Mouse (Mus musculus) hindbrain, embryonic 16.5 days (tissue): ENCODE data around the gene Marcks. TPM values are rescaled to one million over a fixed set of nuclear protein-coding genes. Genes with fewer than 3 reads are reported as not detected.
A peak's percentile ranks its signal among the peaks of the same experiment; 100 is the strongest.

ENCODE experiments used
- ATAC-seq: fragments of 200-750 bp; cut with Nextera tagmentation; 2 replicates; pipeline ENCODE4 v1.8.0; 2017; ENCODE audit warnings: moderate TSS enrichment, moderate library complexity
- H3K27ac ChIP-seq: fragments of 300-500 bp; sonication (generic); 2 replicates; pipeline ENCODE4 v1.5.1; 2014; ENCODE audit warnings: low read depth, mild to moderate bottlenecking, control low read depth, low read length, moderate library complexity
- H3K27me3 ChIP-seq: fragments of 300-500 bp; sonication (generic); replicated peaks from 2 replicates; pipeline ENCODE4 v1.6.1; 2014; ENCODE audit warnings: low read length; ENCODE audit not compliant: control insufficient read depth, insufficient read depth
- H3K36me3 ChIP-seq: fragments of 300-500 bp; sonication (generic); 2 replicates; pipeline ENCODE4 v1.6.1; 2014; ENCODE audit warnings: mild to moderate bottlenecking, low read length, moderate library complexity, mixed read lengths; ENCODE audit not compliant: control insufficient read depth, insufficient read depth
- H3K4me1 ChIP-seq: fragments of 300-500 bp; sonication (generic); 2 replicates; pipeline ENCODE4 v1.6.1; 2014; ENCODE audit warnings: low read depth, low read length; ENCODE audit not compliant: control insufficient read depth, insufficient read depth
- H3K4me2 ChIP-seq: fragments of 300-500 bp; sonication (generic); 2 replicates; pipeline ENCODE4 v1.6.1; 2014; ENCODE audit warnings: mild to moderate bottlenecking, low read length, control low read depth, moderate library complexity
- H3K4me3 ChIP-seq: fragments of 300-500 bp; sonication (generic); 2 replicates; pipeline ENCODE4 v1.5.1; 2014; ENCODE audit warnings: mild to moderate bottlenecking, low read length, control low read depth, moderate library complexity
- H3K9ac ChIP-seq: fragments of 300-500 bp; sonication (generic); 2 replicates; pipeline ENCODE4 v1.6.1; 2014; ENCODE audit warnings: low read depth, mild to moderate bottlenecking, control low read depth, low read length, moderate library complexity
- H3K9me3 ChIP-seq: fragments of 300-500 bp; sonication (generic); 2 replicates; pipeline ENCODE4 v1.6.1; 2014; ENCODE audit warnings: mild to moderate bottlenecking, low read length, moderate library complexity; ENCODE audit not compliant: control insufficient read depth
- WGBS: fragments of 180-500 bp; shearing (Covaris S2); extraction: QIAGEN DNeasy Blood & Tissue Kit; methylation state at CpG from one replicate; pipeline ENCODE4 v1.1.7; 2014; 5-methylcytosine and 5-hydroxymethylcytosine counted together
- polyA plus RNA-seq: library from polyadenylated mRNA; unstranded; fragments of >200 nt; fragmentation: Nextera tagmentation; extraction: Ambion mirVana; gene quantifications from 2 replicates; pipeline ENCODE4 v1.2.1, GENCODE M21; 2015

Marcks gene
- 140 and 154 TPM in 2 replicates for polyA plus RNA-seq

- peak within 1 kb of the TSS; percentile 93 for H3K4me3 ChIP-seq
- no peaks in the 10 kb centered on the region; the same call in 1 of the 2 replicates for H3K36me3 ChIP-seq
- peak within 1 kb of the TSS; percentile 62 for H3K4me2 ChIP-seq
- peak; percentile 73 for ATAC-seq
- peaks cover 8% of the 10 kb centered on the region for H3K4me1 ChIP-seq
- peak within 1 kb of the TSS; percentile 100 for H3K9ac ChIP-seq
- peak within 1 kb of the TSS; percentile 100 for H3K27ac ChIP-seq
- WGBS = under 1% methylated on average over 39 of the region's 39 CpGs
- H3K9me3 ChIP-seq = no peaks in the 10 kb centered on the region
- no peaks in the 10 kb centered on the region for H3K27me3 ChIP-seq
These were observed at the start of gene Marcks for GRCm38 (mm10) chr10:37138778-37139442. Gene Marcks, minus strand, starts transcription at chr10:37138920.

DNA sequence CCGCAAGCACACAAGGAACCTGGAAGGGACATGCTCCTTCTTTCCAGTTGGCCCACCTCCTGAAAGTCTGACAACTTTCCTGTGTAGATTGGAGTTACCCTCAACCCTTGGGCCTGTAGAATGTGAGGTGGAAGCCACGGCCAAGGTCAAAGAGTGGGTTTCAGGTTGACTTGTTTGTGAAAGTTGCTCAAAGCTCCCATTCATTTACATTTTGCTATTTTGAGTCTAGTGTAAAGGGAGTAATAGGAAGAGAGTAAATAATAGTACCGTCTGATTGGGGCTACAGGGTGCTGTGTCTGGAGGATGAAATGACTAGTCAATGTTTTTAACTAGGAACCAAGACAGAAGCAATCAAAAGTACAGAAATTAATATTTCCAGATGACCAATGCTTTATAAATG lies 38.4 kb upstream of the Marcks start:
- no peaks in the 10 kb centered on the region for H3K27me3 ChIP-seq
- H3K36me3 ChIP-seq = no peaks in the 10 kb centered on the region
- H3K27ac ChIP-seq = no peak overlapping the region
- H3K4me1 ChIP-seq = peaks cover 4% of the 10 kb centered on the region; the same call in 1 of the 2 replicates
- H3K9me3 ChIP-seq = no peaks in the 10 kb centered on the region; the same call in 1 of the 2 replicates
- no peak for ATAC-seq
- H3K4me3 ChIP-seq = no peak overlapping the region
- H3K4me2 ChIP-seq = no peak overlapping the region
- no peak overlapping the region for H3K9ac ChIP-seq
- WGBS = 94% methylated on average over 3 of the region's 3 CpGs

DNA sequence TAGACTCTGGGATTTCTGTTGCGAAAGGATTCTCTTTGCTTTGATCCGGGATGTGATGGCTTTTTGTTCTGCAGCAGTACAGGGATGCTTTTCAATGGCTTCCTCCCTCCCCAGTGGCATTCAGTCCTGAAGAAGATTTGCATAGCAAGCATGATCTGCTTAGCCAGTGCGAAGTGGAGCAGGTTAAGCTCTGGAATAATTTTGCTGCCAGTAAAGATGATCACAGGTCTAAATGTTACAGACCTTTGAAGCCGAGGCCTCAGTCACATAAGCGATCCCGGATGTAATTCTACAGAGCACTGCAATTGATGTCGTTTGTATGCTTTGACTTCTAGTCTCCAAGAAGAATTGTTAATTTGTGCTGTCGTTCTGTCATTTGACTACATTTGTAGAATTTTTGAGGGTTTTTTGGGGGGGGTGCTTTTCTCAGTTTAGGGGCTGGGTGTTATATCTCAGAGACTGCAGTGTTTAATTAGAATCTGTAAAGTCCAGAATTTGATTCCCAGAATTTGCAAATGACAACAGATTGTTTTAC lies 33.8 kb upstream of the Marcks start:
- Histone ChIP-seq H3K36me3 (no peaks in the 10 kb centered on the region), H3K27ac (peak overlapping the region; percentile 33), H3K4me2 (no peak overlapping the region), H3K9me3 (no peaks in the 10 kb centered on the region; the same call in 1 of the 2 replicates), H3K4me1 (peaks cover 7% of the 10 kb centered on the region), H3K27me3 (no peaks in the 10 kb centered on the region), H3K4me3 (no peak overlapping the region), H3K9ac (no peak overlapping the region)
- peak; percentile 48 for ATAC-seq
- WGBS = 43% methylated on average over 8 of the region's 8 CpGs

DNA sequence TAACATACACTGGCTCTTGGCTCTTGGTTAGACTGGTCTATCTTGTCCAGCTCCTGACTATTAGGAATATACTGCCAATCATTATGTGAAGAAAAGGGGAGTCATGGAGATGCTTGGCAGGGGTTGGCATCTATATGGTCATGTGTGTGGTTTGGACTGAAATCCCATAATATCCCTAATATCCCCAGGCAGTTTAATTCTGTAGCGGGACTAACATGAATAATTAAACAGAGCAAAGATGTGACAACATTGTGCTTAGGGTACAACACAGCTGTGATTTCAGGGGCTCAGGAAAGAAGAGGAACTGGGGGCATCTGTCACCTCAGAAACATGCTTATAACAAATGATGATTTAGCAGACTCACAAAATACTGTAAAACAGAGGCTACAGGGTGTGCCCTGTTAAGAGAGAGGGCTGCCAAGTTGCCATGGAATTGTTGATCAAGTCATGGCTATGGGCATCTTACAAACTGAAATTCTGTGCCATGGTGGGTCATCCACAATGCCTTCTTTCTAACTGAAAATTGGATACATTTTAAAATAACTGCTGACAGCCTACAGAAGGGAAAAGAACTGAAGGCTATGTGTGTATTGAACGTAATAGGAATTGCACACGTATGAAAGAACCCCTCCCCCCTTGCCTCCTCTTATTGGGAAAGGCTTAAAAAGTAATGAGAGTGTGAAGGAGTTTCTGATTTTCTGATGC lies 33.1 kb upstream of the Marcks start:
- Histone ChIP-seq H3K36me3 (no peaks in the 10 kb centered on the region), H3K4me2 (no peak overlapping the region), H3K9me3 (no peaks in the 10 kb centered on the region; the same call in 1 of the 2 replicates), H3K4me3 (no peak overlapping the region), H3K4me1 (peaks cover 7% of the 10 kb centered on the region), H3K9ac (no peak overlapping the region), H3K27ac (peak overlapping the region; percentile 33), H3K27me3 (no peaks in the 10 kb centered on the region)
- WGBS = 40% methylated on average over 3 of the region's 3 CpGs
- ATAC-seq = peak; percentile 69

DNA sequence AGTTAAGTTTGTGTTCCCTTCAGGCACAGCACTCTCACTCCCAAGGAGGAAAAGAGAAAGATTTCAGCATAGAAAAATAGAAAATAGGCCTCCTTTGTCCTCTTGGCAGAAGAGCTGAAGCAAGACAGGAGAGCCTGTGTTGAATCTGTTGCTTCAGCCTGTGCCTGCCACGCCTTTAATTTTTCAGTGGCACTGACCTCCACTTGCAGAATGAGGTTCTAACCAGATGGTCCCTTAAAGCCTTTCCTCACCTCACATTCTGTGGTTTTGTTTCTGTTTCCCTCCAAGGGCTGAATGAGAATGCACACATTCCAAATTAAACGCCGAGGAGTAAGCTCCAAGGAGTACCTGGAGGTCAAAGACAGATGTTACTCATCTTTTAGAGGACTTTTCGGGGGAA lies 32.2 kb upstream of the Marcks start:
- 78% methylated on average over 4 of the region's 4 CpGs for WGBS
- Histone ChIP-seq H3K36me3 (no peaks in the 10 kb centered on the region), H3K9ac (no peak overlapping the region), H3K9me3 (no peaks in the 10 kb centered on the region; the same call in 1 of the 2 replicates), H3K4me3 (no peak overlapping the region), H3K4me2 (no peak overlapping the region), H3K27me3 (no peaks in the 10 kb centered on the region), H3K4me1 (peaks cover 7% of the 10 kb centered on the region), H3K27ac (peak overlapping the region; percentile 49; the same call in 1 of the 2 replicates)
- ATAC-seq = 0 out of 2 replicates have a peak, but pooled peaks have one; percentile 18

GRCm38 (mm10) chr10:37170466-37170865 lies 31.7 kb upstream of the Marcks start:
- peak overlapping the region; percentile 49 for H3K27ac ChIP-seq
- no peaks in the 10 kb centered on the region for H3K36me3 ChIP-seq
- no peak overlapping the region for H3K4me2 ChIP-seq
- no peak overlapping the region for H3K9ac ChIP-seq
- no peak overlapping the region for H3K4me3 ChIP-seq
- H3K27me3 ChIP-seq = no peaks in the 10 kb centered on the region
- peaks cover 7% of the 10 kb centered on the region for H3K4me1 ChIP-seq
- 69% methylated on average over 4 of the region's 4 CpGs for WGBS
- ATAC-seq = peak; percentile 89
- H3K9me3 ChIP-seq = no peaks in the 10 kb centered on the region; the same call in 1 of the 2 replicates

DNA sequence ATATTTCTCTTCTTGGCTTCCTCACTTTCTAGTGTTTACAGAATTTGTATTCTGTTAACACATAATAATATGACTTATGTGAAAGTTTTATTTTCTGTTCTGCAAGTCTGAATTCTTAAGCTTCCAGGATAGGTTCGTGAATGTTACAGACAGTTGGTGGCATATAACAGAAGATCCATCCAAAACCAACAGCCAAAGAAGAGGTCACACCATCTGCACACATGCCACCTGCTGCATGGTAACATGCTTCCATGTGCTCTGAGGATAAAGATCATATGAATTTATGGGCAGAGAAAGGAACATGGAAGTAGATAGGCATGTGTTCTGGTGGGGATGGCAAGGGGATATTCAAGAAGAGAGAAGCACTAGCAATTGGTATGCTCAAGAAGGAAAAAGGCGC lies 28.8 kb upstream of the Marcks start:
- Histone ChIP-seq H3K9ac (no peak overlapping the region), H3K4me1 (peaks cover 7% of the 10 kb centered on the region), H3K27me3 (no peaks in the 10 kb centered on the region), H3K4me2 (no peak overlapping the region), H3K36me3 (no peaks in the 10 kb centered on the region), H3K4me3 (no peak overlapping the region), H3K9me3 (no peaks in the 10 kb centered on the region), H3K27ac (no peak overlapping the region)
- 96% methylated on average over 2 of the region's 2 CpGs for WGBS
- ATAC-seq = no peak

- H3K9ac ChIP-seq = no peak overlapping the region
- H3K27ac ChIP-seq = no peak overlapping the region
- H3K36me3 ChIP-seq = no peaks in the 10 kb centered on the region
- 82% methylated on average over 3 of the region's 3 CpGs for WGBS
- H3K4me2 ChIP-seq = no peak overlapping the region
- no peak for ATAC-seq
- H3K4me1 ChIP-seq = no peaks in the 10 kb centered on the region
- no peaks in the 10 kb centered on the region for H3K9me3 ChIP-seq
- H3K4me3 ChIP-seq = no peak overlapping the region
- H3K27me3 ChIP-seq = no peaks in the 10 kb centered on the region
These were observed 21.0 kb upstream of the Marcks start for GRCm38 (mm10) chr10:37159731-37160130.

- 86% methylated on average over 5 of the region's 5 CpGs for WGBS
- Histone ChIP-seq H3K36me3 (no peaks in the 10 kb centered on the region), H3K9ac (no peak overlapping the region), H3K4me1 (no peaks in the 10 kb centered on the region), H3K4me2 (no peak overlapping the region), H3K4me3 (no peak overlapping the region), H3K9me3 (no peaks in the 10 kb centered on the region), H3K27me3 (no peaks in the 10 kb centered on the region), H3K27ac (no peak overlapping the region)
- no peak for ATAC-seq
These were observed 18.4 kb upstream of the Marcks start for GRCm38 (mm10) chr10:37157156-37157555.
